ENCODE assay signal across 9 mouse cellular contexts in genomic region chr13:119632156-119632548, GRCm38 (mm10). TPM values are rescaled to one million over a fixed set of nuclear protein-coding genes. Genes with fewer than 3 reads are reported as not detected.
DNase-seq lines count a peak whose midpoint lies in the region; ATAC-seq lines count a peak whose summit lies in the region.
"Had no signal": no experiment of that assay in that cellular context is flagged by ENCODE, and none has a peak within 500 bp of the region (broad histone marks: within the 10 kb centered on the region; RNA-seq: fewer than 3 reads in every experiment).

No protein-coding gene starts in this region.

- no peak for DNase-seq in heart, postnatal 36 days
- no peak for DNase-seq in midbrain, embryonic 10.5 days (ENCODE audit: low spot score)
- DNase-seq in thymus, postnatal 36 days: no peak
- no peak for DNase-seq in gastrocnemius, adult 8-10 months (ENCODE audit: low spot score in 2 of 2)

- no peaks in the 10 kb centered on the region; the same call in 1 of the 2 replicates for H3K27me3 ChIP-seq in heart, embryonic 16.5 days (ENCODE audit: control insufficient read depth, insufficient read depth, low read length)
- H3K27me3 ChIP-seq in embryonic facial prominence, embryonic 13.5 days: peaks cover 5% of the 10 kb centered on the region; the same call in 1 of the 2 replicates
- peaks cover 10% of the 10 kb centered on the region; the same call in 1 of the 2 replicates for H3K27me3 ChIP-seq in hindbrain, embryonic 13.5 days
- no peaks in the 10 kb centered on the region for H3K27me3 ChIP-seq in midbrain, embryonic 10.5 days (ENCODE audit: low read depth, poor library complexity, severe bottlenecking)

- H3K4me2 ChIP-seq in heart, embryonic 16.5 days (ENCODE audit: low read depth, low read length): peak overlapping the region; percentile 77
- peak overlapping the region; percentile 62 for H3K4me2 ChIP-seq in embryonic facial prominence, embryonic 13.5 days
- H3K4me2 ChIP-seq in hindbrain, embryonic 13.5 days: peak overlapping the region; percentile 51

- no peaks in the 10 kb centered on the region for H3K9me3 ChIP-seq in heart, embryonic 16.5 days (replicated peaks; ENCODE audit: control insufficient read depth, low read length)
- no peaks in the 10 kb centered on the region for H3K9me3 ChIP-seq in embryonic facial prominence, embryonic 13.5 days
- H3K9me3 ChIP-seq in hindbrain, embryonic 13.5 days: no peaks in the 10 kb centered on the region
- no peaks in the 10 kb centered on the region for H3K9me3 ChIP-seq in midbrain, embryonic 10.5 days (replicated peaks)

- ATAC-seq in heart, embryonic 16.5 days (replicated peaks; ENCODE audit: extremely low read depth, insufficient read depth, low FRiP score): no peak
- ATAC-seq in embryonic facial prominence, embryonic 13.5 days (ENCODE audit: insufficient number of reproducible peaks, insufficient read depth, low FRiP score, low TSS enrichment, low read depth): no peak
- ATAC-seq in hindbrain, embryonic 13.5 days (ENCODE audit: low FRiP score): peak; percentile 61
- ATAC-seq in inflammation-experienced regulatory T-cells, adult 6 months: no peak

- 82% methylated on average over 4 of the region's 4 CpGs for WGBS in heart, embryonic 16.5 days
- WGBS in embryonic facial prominence, embryonic 13.5 days: 84% methylated on average over 4 of the region's 4 CpGs
- 84% methylated on average over 4 of the region's 4 CpGs for WGBS in hindbrain, embryonic 13.5 days
- WGBS in midbrain, embryonic 10.5 days: 85% methylated on average over 4 of the region's 4 CpGs

- H3K4me1 ChIP-seq in heart, embryonic 16.5 days (ENCODE audit: control insufficient read depth, insufficient read depth, low read length): no peaks in the 10 kb centered on the region
- H3K4me1 ChIP-seq in embryonic facial prominence, embryonic 13.5 days: no peaks in the 10 kb centered on the region
- H3K4me1 ChIP-seq in hindbrain, embryonic 13.5 days (replicated peaks): no peaks in the 10 kb centered on the region
- peaks cover 4% of the 10 kb centered on the region; the same call in 1 of the 2 replicates for H3K4me1 ChIP-seq in midbrain, embryonic 10.5 days

- H3K36me3 ChIP-seq in heart, embryonic 16.5 days (ENCODE audit: control insufficient read depth, insufficient read depth): no peaks in the 10 kb centered on the region
- H3K36me3 ChIP-seq in embryonic facial prominence, embryonic 13.5 days: no peaks in the 10 kb centered on the region
- no peaks in the 10 kb centered on the region for H3K36me3 ChIP-seq in hindbrain, embryonic 13.5 days
- no peaks in the 10 kb centered on the region for H3K36me3 ChIP-seq in midbrain, embryonic 10.5 days

- no peak overlapping the region for H3K27ac ChIP-seq in heart, embryonic 16.5 days (ENCODE audit: low read length)
- no peak overlapping the region for H3K27ac ChIP-seq in embryonic facial prominence, embryonic 13.5 days
- no peak overlapping the region for H3K27ac ChIP-seq in hindbrain, embryonic 13.5 days
- peak overlapping the region; percentile 86; the same call in 1 of the 2 replicates for H3K27ac ChIP-seq in midbrain, embryonic 10.5 days (replicated peaks)
- H3K27ac ChIP-seq: macrophage had no signal

- intact Hi-C loops in heart, postnatal 36 days (cut with DNase I): no loop called here

- H3K4me3 ChIP-seq in heart, embryonic 16.5 days (ENCODE audit: low read length): peak overlapping the region; percentile 62
- peak overlapping the region; percentile 52 for H3K4me3 ChIP-seq in embryonic facial prominence, embryonic 13.5 days
- 0 out of 2 replicates have a peak overlapping the region, but pooled peaks have one; percentile 46 for H3K4me3 ChIP-seq in hindbrain, embryonic 13.5 days
- H3K4me3 ChIP-seq in midbrain, embryonic 10.5 days: peak overlapping the region; percentile 67

- no peak overlapping the region; the same call in 1 of the 2 replicates for H3K9ac ChIP-seq in heart, embryonic 16.5 days (ENCODE audit: low read length)
- no peak overlapping the region for H3K9ac ChIP-seq in embryonic facial prominence, embryonic 13.5 days
- H3K9ac ChIP-seq in hindbrain, embryonic 13.5 days: no peak overlapping the region

RNA-seq across cellular contexts. Expression of gene Ccl28, which starts 8.5 kb away (rescaled TPM):
- not detected in 2 replicates for polyA plus RNA-seq in heart, embryonic 16.5 days (2015; fragmentation: Nextera tagmentation; extraction: Ambion mirVana)
- total RNA-seq in heart, postnatal 36 days (2021): not detected
- 0.31 and 0.34 TPM in 2 replicates for polyA plus RNA-seq in embryonic facial prominence, embryonic 13.5 days (2015; fragmentation: Nextera tagmentation; extraction: Ambion mirVana)
- polyA plus RNA-seq in hindbrain, embryonic 13.5 days (2015; fragmentation: Nextera tagmentation; extraction: Ambion mirVana): 0.30 and 0.49 TPM in 2 replicates
- 0.10 and 0.11 TPM in 2 replicates for polyA plus RNA-seq in midbrain, embryonic 10.5 days (2016; fragmentation: Nextera tagmentation; extraction: Ambion mirVana)
- under 1 TPM; 0.19 to 0.83 (median 0.48) TPM for total RNA-seq in gastrocnemius, adult 8-10 months (2022)
- polyA plus RNA-seq in inflammation-experienced regulatory T-cells, adult 6 months (2017; shearing (Covaris generic)): under 1 TPM in 1 of 3 experiments, not detected in 2; 0.20 TPM
- polyA plus RNA-seq: macrophage had no signal

RNA-seq across cellular contexts. Expression of gene Hmgcs1, which starts 58.0 kb away (rescaled TPM):
- 72.0 and 79.0 TPM in 2 replicates for polyA plus RNA-seq in heart, embryonic 16.5 days (2015; fragmentation: Nextera tagmentation; extraction: Ambion mirVana)
- 10 to 100 TPM; 38.6 to 39.0 TPM for total RNA-seq in heart, postnatal 36 days (2021)
- polyA plus RNA-seq in embryonic facial prominence, embryonic 13.5 days (2015; fragmentation: Nextera tagmentation; extraction: Ambion mirVana): 156 and 161 TPM in 2 replicates
- polyA plus RNA-seq in hindbrain, embryonic 13.5 days (2015; fragmentation: Nextera tagmentation; extraction: Ambion mirVana): 423 and 434 TPM in 2 replicates
- polyA plus RNA-seq in midbrain, embryonic 10.5 days (2016; fragmentation: Nextera tagmentation; extraction: Ambion mirVana): 404 and 439 TPM in 2 replicates
- 10 to 100 TPM; 23.9 to 27.6 (median 25.4) TPM for total RNA-seq in gastrocnemius, adult 8-10 months (2022)
- 10 to 100 TPM; 33.6 to 46.6 (median 44.9) TPM for polyA plus RNA-seq in inflammation-experienced regulatory T-cells, adult 6 months (2017; shearing (Covaris generic))
